Mouse (Mus musculus) splenic B cell, adult 2 months (primary cell): ENCODE results near the gene Gm47429.
"Not testable (repeated sequence)": the region's sequence is repeated elsewhere in the genome, so short reads cannot be mapped to it uniquely, and the experiment has no call there.

Experiments used
- DNase-seq: peaks from one replicate; pipeline ENCODE4 v3.0.0-alpha.2; 2011; ENCODE audit warnings: low read depth, low spot score
- H3K27me3 ChIP-seq: 2 replicates; pipeline ENCODE4 v1.6.1; 2012; ENCODE audit warnings: mild to moderate bottlenecking, low read length, moderate library complexity, mixed read lengths; ENCODE audit not compliant: control insufficient read depth, poor library complexity, insufficient read depth, severe bottlenecking
- H3K36me3 ChIP-seq: 2 replicates; pipeline ENCODE4 v1.6.1; 2012; ENCODE audit warnings: mild to moderate bottlenecking, low read length, moderate library complexity, mixed read lengths; ENCODE audit not compliant: control insufficient read depth, poor library complexity, insufficient read depth, severe bottlenecking

Gene Gm47429

DNA sequence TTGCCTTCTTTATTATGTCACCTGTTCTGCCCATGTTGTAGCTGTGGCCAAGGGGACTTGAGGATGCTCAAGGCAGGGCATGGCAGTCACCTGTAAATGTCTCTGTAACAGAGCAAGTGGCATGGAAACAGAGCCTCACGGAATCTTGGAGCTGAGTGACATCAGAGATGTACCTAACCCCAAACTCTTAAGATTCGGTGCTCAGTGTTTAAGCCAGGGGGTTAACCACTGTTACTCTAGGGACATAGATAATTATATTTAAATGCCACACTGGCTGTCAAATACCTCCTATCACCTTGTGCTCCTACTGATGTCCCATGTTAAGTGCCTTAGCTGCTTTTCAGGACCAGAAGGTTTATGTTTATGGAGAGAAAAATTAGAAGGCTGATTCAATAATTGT, at the start of gene Gm47429:
Gene Gm47429, minus strand, starts transcription at position 101 of the 400 bp plus-strand sequence.
- no peak for DNase-seq
- H3K27me3 ChIP-seq = no peaks in the 10 kb centered on the region
- H3K36me3 ChIP-seq = no peaks in the 10 kb centered on the region

DNA sequence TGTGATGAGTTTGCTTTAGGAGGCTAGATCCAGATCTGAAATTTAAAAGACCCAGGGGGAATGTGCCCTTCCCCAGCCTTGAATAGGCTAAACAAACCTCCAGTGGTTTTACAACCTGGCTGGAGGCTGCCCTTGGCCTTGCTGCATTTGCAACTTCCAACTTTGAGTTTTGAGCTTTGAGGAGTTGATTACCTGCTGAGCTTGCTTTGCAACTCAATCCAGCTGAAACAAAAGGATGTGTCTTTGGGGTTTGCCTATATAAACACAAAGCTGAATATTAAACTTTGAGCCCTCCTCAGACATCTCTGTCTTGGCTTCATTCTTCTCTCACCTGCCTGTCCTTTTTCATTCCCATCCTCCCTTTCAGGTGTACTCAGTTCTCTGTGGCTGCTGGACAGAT, 44.8 kb upstream of the Gm47429 start:
- H3K36me3 ChIP-seq, H3K27me3 ChIP-seq, DNase-seq: not testable (repeated sequence)

GRCm38 (mm10) chr13:50467007-50467406, 23.3 kb upstream of the Gm47429 start, which contains the start of gene Nutm2:
Nutm2 (plus strand) TSS chr13:50467307.
- DNase-seq = no peak
- Histone ChIP-seq H3K27me3 (no peaks in the 10 kb centered on the region), H3K36me3 (no peaks in the 10 kb centered on the region)

DNA sequence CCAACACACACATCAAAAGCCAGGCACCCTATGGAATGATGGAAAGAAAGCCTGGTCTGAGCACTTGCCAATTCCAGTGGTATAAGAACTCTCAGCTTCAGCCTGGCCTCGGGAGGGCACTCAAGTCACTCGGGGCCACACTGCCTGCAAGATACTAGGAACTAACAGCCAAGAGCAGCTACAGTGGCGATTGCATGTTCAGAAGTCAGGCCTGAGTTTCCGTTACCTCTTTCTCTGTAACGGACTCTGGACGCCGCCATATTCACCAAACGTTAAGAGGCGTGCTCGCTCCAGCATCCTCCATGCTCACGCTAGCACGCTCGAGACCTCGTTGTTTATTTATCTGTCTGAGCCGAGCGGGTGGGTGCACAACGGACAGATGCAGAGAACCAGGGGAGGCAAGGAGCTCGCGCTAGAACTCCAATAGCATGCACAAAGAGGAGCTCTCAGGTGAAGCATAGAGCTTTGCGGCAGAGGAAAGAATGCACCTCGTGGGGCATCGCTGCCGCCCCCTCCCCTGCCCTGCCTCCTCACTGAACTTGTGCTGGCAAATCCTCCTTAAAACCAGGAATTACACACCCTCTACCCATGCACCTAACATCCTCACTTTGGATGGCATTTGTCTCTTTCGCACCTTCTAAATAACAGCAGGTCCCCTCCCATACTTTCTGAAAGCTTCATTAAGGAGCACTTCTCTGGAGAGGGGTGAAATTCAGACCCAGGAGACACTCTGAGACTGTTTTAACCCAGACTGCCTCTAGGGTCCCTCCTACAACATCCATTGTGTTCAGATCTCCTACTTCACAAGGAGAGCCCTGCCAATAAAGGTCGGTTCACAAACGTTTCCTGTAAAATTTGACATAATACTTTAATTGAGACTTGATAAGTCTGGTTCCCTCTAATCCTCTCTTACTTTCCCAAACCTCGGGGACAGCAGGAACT, 21.2 kb upstream of the Gm47429 start:
- no peak for DNase-seq
- H3K27me3 ChIP-seq = no peaks in the 10 kb centered on the region
- no peaks in the 10 kb centered on the region for H3K36me3 ChIP-seq

DNA sequence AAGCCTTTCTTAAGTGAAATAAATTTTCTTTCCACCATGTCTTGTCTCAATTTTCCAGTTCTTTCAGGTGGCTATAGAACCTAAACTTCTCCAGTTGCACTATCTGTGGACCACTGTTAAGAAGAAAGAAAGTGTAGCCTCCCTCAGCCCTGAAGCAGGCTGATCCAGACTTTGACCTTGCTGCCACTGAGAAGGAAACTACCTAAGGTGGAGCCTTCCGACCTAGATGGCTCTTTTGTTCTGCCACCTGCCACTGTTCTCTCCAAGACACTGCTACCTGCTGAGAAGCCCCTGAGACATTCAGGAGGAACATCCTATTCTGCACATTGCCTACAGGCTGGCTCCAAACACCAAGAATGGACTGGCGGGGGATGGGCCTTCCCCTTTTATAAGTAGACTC, 16.7 kb upstream of the Gm47429 start:
- not testable (repeated sequence) for H3K27me3 ChIP-seq, DNase-seq, H3K36me3 ChIP-seq

DNA sequence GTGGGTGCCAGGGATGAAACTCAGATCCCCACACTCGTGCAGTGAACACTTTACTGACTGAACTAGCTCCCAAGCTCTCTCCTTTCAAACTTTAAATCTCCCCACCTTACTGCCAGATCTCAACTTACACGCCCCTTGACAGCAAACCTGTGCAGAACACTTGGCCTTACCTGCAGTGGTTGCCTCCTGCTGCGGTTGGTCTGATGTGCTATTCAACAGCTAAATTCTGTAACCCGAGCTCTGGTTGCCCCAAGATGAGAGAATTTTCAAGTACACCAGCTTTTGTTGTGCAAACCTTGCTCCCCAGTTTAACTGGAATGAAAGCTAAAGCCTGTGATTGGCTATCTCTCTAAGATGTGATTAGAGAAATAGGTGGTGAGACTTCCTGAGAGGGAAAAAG, 9.7 kb upstream of the Gm47429 start:
- Histone ChIP-seq H3K36me3 (no peaks in the 10 kb centered on the region), H3K27me3 (no peaks in the 10 kb centered on the region)

GRCm38 (mm10) chr13:50452266-50452665, 8.6 kb upstream of the Gm47429 start:
- not testable (repeated sequence) for H3K36me3 ChIP-seq, H3K27me3 ChIP-seq, DNase-seq

More for the DNA sequence above, 9.7 kb upstream of the Gm47429 start:
- DNase-seq = no peak

GRCm38 (mm10) chr13:50445261-50445660, 1.5 kb upstream of the Gm47429 start:
- no peaks in the 10 kb centered on the region for H3K27me3 ChIP-seq
- no peak for DNase-seq
- no peaks in the 10 kb centered on the region for H3K36me3 ChIP-seq

- DNase-seq = no peak
Measured at GRCm38 (mm10) chr13:50426686-50427085, 17.0 kb downstream of the Gm47429 start.

GRCm38 (mm10) chr13:50424517-50424916, 19.2 kb downstream of the Gm47429 start:
- Histone ChIP-seq H3K36me3 (peaks cover 2% of the 10 kb centered on the region; the same call in 1 of the 2 replicates), H3K27me3 (no peaks in the 10 kb centered on the region)
- no peak for DNase-seq

More at GRCm38 (mm10) chr13:50426686-50427085, 17.0 kb downstream of the Gm47429 start:
- H3K36me3 ChIP-seq = peaks cover 4% of the 10 kb centered on the region
- no peaks in the 10 kb centered on the region for H3K27me3 ChIP-seq

DNA sequence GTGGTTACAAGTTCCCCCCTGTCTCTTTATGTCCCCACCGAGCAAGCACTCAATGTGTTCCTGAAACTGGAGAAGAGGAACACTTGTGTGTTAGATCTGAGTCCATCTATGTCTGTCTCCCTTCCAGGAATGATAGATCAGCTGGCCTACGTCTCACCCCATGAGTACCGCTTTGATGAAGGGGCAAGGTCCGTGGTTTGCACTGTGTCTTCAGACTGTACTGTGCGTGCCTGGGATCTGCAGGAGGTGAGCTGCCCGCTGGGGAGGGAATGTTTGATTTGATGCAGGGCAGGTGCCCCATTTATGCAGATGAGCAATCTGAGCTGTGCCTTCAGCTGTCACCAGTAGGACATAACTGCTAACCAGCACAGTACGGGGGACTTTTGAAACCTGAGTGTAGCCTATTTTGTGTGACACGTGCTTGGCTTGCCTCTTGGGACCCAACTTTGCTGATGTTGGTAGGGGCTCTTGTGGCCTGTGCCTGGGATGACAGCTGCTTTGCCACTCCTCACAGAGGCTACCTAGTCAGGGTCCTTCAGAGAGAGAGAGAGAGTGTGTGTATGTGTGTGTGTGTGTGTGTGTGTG, 20.0 kb downstream of the Gm47429 start:
- DNase-seq = no peak
- H3K27me3 ChIP-seq = no peaks in the 10 kb centered on the region
- peaks cover 2% of the 10 kb centered on the region; the same call in 1 of the 2 replicates for H3K36me3 ChIP-seq

GRCm38 (mm10) chr13:50418421-50418820, 25.3 kb downstream of the Gm47429 start:
- no peak for DNase-seq
- Histone ChIP-seq H3K27me3 (no peaks in the 10 kb centered on the region), H3K36me3 (no peaks in the 10 kb centered on the region)

DNA sequence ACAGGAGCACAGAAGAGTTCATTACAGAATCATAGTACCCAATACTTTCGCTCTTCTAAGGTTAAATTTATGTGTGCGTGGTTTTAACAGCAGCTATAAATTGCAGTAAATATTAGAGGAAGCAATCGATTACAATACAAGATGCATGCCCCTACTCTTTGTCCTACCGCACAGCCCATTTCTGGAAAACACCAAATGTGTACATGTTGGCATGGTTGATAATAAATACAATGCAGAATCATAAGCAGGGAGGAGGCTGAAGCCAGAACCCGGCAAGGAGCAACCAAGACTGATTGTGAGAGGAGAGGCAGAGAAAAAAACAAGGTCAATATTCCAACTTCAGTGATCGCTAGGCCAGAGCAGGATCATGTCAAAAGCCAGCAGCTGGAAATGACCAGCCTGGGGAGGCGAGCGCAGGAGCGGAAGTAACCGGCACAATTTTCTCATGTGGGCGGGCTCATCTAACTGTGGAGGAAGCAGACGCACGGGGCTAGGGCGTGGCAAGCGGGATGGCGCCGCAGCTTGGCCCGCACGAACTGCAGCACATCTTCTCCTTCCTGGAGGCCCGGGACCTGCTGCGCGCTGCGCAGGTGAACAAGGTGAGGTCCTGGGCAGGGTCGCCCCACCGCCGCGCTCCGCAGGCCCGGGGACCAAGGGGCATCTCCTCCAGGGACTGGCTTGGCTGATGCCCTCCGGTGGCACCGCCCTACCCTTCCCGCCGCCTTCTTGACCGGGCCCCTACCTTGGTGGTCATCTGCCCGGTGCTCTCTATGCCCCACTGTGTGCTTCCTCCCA, 26.1 kb downstream of the Gm47429 start, which contains the start of gene Fbxw17:
Gene Fbxw17, plus strand, starts transcription at position 476 of the 795 bp plus-strand sequence.
- Histone ChIP-seq H3K27me3 (no peaks in the 10 kb centered on the region), H3K36me3 (no peaks in the 10 kb centered on the region)
- DNase-seq = peak; percentile 58
